Mouse (Mus musculus): ENCODE data around the gene Actr3.
A peak's percentile ranks its signal among the peaks of the same experiment; 100 is the strongest.

The Actr3 gene

DNA sequence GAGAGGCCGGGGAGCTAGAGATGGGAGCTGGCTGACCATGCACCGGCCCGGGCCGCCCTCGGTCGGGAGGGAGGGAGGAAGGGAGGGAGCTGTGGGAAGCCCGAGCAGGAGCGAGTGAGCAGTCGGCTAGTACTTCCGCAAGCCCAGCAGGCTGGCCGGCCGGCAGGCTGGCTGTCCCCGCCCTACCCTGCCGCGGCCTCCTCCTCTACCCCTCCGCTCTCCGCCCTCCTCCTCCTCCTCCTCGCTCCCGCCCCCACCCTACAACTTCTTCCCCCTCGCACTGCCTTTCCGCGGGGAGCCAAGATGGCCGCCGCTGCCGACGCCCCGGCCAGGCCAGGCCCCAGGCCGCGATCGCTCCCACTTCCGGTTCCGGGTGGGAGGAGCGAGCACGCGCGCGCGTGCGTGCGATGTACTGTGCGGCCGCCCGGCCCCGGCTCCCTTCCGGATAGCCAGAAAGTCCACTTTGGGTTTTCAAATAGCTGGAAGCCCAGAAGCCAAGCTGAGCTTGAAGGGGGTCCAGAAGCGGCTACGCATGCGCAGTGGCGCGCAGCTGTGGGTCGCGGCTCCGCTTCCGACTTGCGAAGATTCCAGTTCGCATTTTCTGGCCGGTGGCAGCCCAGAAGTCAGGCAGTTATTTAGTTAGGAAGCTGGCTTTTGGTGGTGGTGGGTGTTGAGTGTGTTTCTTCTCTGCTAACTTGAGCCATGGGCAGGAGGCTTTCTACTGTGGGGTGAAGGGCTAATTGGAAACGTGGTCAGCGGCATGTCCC is at the start of gene Actr3:
Actr3 (minus strand) TSS at position 359 of the 767 bp plus-strand sequence.
- DNase-seq, result peak; percentile 100

DNA sequence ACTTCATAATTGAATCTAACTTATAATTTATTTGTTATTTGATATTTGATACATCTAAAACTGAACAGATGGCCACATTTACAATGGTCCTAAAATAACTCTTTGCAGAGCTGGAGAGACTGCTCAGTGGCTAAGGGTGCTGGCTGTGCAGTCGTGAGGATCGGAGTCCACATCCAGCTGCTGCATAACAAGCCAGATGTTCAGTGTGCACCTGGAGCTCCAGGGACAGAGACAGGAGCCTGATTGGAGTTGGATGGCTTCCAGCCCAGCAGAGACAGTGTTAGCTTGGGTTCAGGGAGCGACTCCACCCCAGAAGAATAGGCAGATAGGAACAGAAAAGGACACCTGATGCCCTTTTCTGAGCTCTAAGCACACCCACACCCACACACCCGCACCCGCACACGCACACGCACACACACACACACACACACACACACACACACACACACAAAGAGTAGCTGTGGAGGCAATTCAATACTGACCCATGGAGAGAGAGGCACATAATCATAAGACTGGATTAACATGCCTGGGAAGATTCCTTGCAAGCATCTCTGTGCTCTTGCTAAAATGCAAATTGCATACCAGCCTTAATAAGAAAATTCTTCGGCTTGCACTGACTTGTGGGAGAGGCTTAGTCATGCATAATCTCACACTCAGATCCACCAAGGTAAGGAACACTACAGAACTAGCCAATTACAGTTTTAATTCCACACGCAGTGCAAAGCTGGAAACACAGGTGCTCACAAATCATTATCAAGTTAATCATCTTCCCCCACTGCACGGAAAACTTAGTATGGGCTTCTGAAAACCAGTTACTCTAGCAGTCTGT is 47.1 kb upstream of the Actr3 start:
- DNase-seq, result no peak

DNA sequence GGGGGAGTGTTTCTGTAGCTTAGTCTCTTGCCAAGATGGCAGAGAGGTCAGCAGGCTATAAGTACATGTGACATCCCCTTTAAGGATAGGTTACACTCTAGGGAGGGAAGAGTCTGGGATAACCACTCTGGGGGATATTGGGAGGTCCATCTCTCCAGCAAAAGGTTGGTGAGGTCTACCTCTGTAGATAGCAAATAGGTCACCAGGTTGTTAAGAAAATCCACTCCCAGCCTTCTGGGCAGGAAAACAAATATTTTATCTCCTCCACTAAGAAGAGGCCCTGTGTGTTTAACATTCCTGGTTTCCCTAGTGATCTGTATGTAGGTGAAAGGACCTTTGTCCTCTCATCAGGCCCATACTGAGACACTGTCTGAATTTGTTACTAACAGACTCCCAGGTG is 46.3 kb upstream of the Actr3 start:
- DNase-seq, result no peak

DNA sequence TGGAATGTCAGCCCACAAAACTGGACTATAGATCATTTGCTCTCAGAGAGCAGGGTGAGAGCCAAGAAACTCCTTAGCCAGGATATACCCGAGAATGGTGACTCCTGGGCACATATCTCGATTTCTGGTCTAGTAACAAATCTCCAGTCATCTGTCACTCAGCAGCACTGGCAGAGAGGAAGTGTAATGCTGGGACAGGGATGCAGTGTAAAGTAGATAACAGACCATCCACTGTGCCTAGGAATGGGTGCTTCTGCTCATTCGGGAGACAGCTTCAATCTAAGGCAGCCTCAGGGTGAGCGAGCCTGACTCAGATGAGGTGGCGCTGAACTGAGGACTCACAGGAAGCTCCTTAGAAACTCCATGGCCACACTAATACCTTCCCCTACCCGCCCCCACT is 43.1 kb upstream of the Actr3 start:
- DNase-seq, result no peak

DNA sequence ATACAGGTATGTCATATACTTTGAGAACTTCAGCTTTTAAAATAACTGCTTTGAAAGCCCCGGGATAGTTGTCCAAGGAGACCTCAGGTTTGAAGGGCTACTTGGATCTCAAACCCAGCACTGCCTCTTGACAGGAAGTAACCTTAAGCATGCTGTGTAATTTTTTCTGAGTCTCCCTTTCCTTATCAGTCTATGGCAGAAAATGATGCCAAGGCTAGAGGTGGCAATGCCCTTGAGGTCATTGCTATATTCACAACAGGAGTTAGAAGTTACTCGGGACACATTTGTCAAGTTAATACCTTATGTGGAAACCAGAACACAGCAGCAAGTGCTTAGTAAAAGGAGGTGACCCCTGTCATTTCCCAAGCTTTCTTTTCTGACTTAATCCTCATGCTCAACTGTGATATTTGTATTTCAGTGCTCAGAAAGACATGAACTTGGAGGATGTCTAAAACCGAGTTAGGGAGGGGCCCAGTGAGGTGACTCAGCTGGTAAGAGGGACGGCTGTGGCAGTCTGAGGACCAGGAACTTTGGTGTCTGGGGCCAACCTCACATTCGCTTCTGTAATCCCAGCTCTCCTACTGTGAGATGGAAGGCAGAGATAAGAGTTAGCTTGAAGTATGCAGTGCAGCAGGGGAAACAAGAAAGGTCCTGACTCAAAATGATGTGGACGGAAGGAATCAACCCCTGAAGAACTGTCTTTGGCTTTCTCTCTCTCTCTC is 40.6 kb upstream of the Actr3 start:
- DNase-seq, result no peak

DNA sequence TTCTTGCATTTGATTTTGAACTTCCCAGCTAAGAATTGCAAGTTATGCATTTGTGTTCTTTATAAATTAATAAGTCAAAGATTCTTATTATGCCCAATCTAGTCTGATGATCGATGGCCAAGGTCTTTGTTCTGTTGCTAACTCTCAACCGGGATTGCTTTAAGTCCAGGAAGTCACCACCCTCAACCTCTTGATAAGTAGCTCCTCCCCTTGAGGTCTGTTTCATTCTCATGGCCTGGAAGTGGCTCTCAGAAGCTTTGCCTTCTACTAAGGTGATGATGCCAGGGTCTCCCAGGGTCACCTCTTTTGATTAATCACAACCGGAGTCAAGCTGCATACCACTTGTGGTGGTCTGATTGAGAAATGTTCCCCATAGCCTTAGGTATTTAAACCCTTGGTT is 38.3 kb upstream of the Actr3 start:
- DNase-seq, result no peak

DNA sequence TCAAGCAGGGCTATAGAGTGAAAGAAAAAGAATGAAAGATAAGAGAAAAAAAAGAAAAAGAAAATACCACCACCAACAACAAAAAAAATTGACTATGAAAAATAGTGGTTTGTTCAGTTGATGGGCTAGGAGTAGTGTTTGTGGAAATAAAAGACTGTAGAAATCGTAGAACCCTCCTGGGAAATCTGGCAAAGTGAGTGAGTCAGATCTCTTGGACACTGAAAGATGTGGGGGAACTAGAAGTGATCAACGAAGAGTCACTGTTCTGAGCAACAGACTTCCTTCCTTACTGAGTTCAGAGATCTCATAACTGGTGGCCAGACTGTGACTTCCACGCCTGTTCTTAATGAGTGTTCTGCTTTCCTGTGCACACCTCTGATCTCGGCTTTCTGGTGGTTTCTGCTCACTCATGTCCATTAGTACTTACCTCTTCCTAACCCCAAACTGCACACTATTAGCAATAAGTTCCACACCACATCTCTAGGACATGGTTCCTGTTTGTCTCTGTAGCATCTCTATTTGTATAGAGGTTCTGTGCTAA is 37.7 kb upstream of the Actr3 start:
- no peak for DNase-seq

DNA sequence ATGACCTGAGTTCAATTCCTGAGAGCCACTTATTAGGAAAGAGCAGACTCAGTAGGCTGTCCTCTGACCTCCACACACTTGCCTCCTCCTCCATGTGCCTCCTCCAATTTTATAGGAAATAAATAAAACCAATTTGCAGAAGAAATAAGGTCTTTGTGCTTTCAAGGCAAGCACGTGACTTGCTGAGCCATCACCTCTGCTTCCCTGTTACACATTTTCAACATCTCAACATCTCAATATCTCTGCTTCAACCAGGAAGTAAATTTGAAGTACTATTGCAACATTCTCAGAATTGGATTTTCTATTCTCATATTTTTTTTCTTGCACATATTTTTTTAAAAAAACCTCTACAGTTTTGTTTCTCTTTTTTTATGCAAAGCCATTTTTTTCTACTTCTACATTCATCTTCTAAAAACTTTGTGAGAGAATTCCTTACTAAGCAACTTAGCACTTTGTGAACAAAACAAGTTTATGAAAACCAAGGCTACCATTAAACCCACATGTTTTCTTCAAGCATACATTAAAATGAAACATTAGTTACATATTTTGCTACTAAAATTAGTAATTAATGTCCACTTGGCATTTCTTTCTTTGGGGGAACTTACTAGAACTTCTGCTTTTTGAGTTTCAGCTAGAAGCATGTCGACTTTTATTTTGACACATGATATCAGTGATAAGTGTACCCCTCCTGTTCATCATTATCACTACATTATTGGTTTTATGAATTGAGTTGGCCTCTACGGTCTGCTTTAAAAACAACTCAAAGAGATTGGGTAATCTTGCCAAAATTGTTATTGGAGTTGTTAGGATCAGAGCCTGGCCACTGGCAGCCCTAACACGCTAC is 35.5 kb upstream of the Actr3 start:
- DNase-seq, result no peak

DNA sequence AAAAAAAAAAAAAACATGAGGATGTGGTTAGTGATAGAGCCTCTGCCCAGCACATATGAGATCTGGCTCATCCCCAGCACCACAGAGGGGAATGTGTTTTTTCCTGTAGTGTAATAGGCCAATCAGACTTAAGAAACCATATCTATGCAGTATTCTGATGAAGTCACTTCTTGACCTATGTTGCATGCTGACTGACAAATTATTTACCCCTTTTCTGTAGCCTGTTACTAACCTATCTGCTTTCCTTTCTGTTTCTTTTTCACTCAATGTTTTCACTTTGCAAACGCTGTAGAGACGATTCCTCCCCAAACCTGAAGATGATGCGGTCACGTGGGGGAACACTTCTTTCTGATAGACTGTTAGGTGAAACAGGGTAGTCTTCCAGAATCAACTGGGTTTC is 32.4 kb upstream of the Actr3 start:
- DNase-seq, result no peak

DNA sequence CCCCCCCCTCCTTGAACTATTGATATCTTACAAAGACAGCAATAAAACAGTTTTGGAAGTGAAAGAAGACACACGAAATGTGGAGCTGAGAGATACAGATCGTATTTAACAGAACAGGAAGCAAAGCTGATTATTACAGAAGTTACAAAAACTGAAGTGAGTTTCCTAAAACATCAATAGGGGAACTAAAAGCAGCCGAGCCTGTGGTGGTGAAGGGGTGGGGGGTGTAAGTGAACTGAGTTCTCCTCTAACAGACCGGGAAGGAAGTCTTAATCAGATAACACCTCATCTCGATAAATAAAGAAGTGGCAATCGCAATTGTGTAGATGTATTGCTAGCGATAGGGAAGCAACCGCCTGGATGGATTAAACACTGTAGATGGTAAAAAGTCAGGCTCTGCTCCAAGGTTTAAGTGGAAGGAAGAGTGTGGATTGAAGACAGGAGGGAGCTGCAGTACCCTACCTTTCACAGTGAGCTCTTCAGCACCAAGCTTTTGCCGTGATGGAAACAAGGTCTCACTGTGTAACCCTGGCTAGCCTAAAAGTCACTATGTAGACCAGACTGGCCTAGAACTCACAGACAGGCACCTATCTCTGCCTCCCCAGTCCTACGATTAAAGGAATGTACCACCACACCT is 31.2 kb upstream of the Actr3 start:
- DNase-seq, result no peak

DNA sequence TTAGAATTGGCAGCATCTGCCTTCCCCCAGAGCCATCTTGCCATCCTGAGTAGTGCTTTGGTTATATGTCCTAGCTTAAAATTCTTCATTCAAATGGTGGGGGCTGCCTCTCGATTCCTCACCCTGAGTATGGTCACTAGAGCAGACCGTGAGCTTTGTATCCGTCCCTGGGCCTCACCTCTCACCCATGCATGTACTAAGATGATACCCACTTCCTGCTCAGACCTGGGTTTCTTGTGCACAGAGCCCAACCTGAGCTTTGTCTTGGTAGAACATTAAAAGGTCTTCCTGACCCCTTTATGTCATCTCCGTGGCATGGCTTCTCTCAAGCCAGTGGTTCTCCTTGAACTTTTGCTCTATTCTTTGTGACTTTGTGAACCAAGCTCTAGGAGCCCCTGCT is 28.5 kb upstream of the Actr3 start:
- DNase-seq, result no peak

DNA sequence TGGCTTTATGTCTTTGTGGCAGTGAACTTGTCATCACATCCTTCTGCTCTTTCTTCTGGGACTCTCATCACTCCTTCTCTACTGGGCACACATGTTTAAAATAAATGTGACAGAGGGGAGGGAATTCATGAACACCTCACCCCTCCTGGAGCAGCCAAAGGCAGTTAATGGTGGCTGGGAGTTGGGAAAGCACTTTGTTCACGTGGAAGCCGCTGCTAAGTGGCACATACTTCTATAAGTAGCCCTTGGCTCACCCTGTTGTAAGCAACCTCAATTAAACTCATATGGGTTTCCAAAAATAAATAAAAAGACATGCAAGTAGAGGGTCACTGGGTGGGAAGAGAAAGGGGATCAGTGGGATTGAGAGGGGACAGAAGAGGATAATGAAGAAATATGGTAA is 27.8 kb upstream of the Actr3 start:
- no peak for DNase-seq

DNA sequence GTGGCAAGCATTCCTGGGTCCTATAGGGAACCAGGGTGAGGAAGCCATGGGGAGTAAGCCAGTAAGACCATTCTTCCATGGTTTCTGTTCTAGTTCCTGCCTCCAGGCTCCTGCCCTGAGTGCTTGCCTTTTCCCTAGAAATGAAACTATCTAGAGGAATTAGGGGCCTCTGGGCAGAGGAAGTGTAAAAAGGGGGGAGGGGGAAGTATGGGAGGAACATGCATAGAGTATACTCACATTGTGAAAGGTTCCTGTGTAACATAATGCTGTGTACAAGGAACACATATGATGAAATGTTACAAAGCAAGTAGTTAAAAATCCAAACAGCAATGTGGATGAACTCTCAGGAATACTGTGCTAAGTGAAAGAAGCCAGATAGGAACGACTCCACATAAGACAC is 27.4 kb upstream of the Actr3 start:
- DNase-seq, result no peak

DNA sequence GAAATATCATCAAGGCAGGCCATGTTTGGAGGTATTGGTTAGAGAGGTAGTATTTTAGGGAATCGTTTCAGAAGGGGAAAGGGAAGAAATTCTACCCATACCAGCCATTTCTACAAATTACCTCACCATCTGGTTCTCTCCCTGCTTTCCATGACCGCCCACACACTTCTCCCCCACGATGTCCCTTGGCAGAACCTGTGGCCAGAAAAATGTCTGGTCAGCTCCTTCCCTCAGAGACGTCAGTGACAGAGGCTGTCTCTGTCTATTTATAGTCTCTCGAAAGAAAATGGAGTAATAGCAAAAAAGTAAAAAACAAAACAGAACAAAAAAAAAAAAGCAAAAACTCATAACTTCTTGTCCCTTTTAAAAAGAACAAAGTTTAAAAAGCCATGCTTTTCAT is 23.0 kb upstream of the Actr3 start:
- peak; percentile 14 for DNase-seq

DNA sequence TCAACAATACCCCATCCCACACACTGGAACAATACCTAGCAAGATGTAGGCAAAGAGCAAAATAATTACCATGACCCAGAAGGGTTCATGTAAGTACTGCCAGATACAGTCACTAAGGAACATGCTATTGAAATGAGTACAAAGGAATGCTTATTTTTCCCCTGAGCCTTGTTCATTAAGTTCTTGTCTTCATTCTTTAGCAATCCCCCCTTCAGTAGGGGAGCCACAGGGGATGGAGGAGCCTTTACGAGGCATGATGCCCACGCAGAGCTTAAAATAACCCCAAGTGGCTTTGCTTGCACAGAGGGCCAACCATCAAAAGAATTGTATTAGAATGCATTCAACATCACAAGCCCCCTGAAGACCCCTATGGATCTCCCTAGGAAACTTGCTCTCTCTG is 19.6 kb upstream of the Actr3 start:
- no peak for DNase-seq

DNA sequence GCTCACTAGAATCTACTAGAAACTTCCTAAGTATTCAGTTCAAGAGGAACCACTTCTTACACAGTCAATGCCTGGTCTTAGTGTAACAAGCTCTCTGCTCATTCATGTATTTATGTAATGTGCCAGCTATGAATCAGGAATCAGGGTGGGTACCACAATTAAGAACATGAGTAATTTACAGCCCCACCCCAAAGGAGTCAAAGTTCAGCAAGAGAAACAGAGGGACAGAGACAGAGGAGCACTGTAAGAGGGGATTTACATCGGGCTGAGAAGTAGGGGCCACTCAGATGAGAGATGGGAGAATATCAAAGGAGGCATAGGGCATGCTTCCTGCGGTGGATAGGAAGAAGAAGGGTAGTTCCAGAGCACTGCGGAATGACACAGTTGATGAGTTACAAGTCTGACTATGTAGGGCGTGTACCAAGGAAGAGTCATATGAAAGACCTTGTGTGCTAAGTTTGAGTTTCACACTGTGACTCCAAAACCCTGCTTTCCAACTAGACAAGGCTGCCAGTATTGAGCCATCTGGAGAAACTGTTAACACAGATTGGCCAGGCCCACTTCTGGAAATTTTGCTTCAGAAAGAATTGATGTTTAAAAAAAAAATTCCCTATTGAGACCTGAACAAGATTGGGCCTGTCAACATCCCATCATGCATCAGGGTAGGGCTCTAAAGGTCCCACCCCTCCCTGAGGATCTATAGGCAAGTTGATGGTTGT is 14.9 kb upstream of the Actr3 start:
- no peak for DNase-seq

DNA sequence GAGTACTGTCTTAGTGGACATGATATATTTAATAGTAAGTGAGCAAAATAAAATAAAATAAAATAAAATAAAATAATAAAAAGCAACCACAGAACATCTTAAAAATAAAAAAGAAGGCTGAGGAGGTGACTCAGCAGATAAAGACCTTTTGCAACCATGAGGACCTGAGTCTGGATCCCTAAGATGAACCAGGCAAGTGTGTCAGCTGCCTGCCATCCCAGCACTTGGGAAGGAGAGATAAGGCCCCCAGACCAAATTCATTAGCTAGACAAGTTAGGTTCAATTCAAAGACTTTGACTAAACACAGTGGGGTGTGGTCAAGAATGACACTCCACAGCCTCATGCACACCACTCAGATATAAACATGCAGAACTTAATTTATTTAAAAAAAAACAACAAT is 12.4 kb upstream of the Actr3 start:
- no peak for DNase-seq

DNA sequence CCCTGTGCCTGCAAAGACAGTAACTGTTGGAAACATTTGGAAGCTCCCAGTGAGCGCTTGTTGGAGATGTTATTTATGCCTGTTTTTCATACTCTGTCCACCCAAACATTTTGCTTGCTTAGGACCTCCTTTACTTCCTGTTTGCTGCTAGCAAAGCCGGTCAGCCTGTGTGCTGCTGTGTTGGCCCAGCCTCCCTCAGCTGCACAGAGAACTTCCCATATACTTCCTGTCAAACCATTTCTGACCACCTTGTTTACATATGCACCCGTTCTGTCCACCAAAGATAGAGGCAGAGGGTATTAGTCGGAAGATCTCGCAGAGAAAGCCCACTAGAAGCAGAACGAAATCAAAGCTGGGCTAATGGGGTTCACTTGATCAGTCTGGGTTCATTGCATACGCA is 6.2 kb upstream of the Actr3 start:
- DNase-seq, result no peak

DNA sequence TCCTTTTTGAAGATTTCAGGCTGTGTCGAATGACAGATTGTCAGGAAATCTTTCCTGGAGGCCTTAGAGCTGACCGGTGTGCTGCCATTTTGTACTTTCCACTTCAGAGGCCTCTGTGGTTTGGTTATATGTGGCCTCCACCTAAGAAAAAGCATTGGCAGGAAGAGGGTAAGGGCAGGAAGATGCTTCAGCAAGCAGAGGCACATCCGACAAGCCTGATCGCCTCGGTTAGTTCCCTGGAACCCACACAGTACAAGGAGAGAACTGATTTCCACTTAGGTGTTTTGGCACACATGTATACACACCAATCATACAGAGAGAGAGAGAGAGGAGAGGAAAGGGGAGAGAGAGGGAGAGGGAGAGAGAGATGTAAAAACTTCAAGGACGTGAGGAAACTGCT is 5.7 kb upstream of the Actr3 start:
- no peak for DNase-seq

DNA sequence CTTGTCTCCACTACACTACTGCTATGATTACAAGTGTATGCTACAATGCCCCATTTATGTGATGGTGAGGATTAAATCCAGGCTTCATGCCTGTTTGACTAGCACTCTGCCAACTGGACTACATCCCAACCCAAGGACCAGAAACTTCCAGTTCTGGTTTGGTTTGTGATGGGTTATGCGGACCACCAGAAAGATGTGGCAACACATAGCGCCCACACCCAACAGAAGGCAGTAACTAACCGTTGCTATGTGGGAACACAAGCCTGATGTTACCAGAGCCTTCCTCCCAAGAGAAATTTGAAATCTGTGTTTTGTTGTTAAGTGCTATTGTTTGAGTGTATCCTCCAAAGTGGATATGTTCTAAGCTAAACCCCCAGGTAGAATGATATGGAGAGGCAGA is 4.0 kb upstream of the Actr3 start:
- no peak for DNase-seq

DNA sequence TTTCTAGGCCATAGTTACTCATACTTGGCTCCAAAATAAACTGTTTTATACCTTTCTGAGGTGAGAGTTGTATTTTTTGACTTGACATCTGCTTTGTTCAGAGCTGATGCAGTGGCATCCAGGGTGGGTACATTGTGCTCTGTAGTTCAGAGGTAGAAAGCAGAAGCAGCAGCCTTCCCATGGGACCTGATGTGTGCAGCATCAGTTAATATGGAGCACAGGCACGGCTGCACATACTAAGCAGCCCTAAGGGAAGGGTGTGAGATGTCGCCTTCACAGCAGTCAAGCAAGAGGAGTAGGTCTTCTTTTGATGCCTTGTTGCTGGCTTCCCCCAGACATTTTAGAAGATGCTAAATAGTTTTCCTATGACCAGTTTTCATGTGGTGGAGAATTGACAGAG is 3.3 kb upstream of the Actr3 start:
- no peak for DNase-seq

Measured in cerebellum, adult 11 months (tissue).